Mouse (Mus musculus): Measurements from ENCODE around the gene Stk24. TPM values are rescaled to one million over a fixed set of nuclear protein-coding genes. Genes with fewer than 3 reads are reported as not detected.

Gene Stk24
- total and polyA plus RNA-seq, 3 experiments: 62.5 to 79.3 TPM; not detected in 1

DNA sequence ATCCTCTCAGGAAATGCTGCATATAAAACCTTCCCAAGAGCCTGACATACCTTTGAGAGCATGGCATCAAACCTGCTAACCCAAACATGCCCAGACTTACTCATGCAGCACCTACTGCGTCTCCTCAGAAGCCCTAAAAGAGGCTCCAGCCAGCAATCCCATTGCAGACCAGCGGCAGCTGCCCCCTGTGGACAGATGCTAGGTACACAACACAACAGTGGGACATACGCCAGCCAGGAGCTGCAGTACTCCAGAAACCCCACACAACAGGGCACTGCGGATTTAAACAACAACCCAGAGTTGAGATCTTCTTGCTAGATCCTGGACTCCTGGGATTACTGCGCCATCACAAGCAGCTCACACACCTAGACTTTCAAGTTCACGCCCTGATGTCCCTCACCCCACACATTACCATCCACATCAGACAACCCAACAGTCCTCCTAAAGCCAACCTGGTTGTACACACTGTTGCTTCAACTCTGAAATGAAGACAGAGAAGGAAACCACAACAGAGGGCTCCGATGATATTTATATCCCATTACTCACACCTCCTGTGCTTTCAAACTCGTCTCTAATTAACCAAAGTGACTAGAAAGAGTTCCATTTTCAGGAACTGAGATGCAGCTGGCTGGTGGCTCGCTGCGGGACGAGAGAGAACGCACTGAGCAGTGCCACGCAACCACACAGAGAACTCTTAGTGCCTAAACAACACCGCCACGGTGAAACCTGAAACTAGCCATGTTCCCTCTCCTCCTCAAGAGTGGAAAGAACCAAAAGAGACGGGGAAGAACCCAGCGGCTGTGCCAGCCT is 55.1 kb downstream of the Stk24 start:
- Histone ChIP-seq H3K79me2 (ENCODE audit: control insufficient read depth, insufficient read depth, low read length, poor library complexity) (peaks cover 75% of the 10 kb centered on the region), H3K27ac (ENCODE audit: control insufficient read depth, low read depth, low read length) (no peak overlapping the region), H3K9me3 (replicated peaks; ENCODE audit: insufficient read depth, low read length) (no peaks in the 10 kb centered on the region), H3K4me3 (ENCODE audit: control insufficient read depth in 1 of 2, insufficient read depth in 1 of 2, low read depth in 2 of 2, low read length in 2 of 2) (no peak overlapping the region), H3K36me3 (ENCODE audit: control insufficient read depth in 1 of 2, insufficient read depth in 2 of 2, low read length in 2 of 2) (peaks cover 4 to 9% of the 10 kb centered on the region in 2 experiments; a peak in 3 of 4 replicates), H3K4me1 (ENCODE audit: control insufficient read depth in 1 of 2, insufficient read depth in 2 of 2, low read length in 2 of 2) (peaks cover 0 to 13% of the 10 kb centered on the region in 2 experiments; a peak in 2 of 4 replicates), H3K9ac (ENCODE audit: control insufficient read depth, low read depth, low read length, poor library complexity, severe bottlenecking) (no peak overlapping the region), H3K27me3 (ENCODE audit: control insufficient read depth in 1 of 2, insufficient read depth in 2 of 2, low read length in 2 of 2) (no peaks in the 10 kb centered on the region)
- TF ChIP-seq EP300 (IDR thresholded peaks at IDR 0.05; ENCODE audit: low read depth in 1 of 2, low read length in 2 of 2) (no peak), RCOR1 (IDR thresholded peaks at IDR 0.05; ENCODE audit: low read depth, low read length) (no peak), ZNF384 (IDR thresholded peaks at IDR 0.05; ENCODE audit: low read depth, low read length) (no peak), MYC (IDR thresholded peaks at IDR 0.05; ENCODE audit: low read depth, low read length) (no peak), POLR2A (IDR thresholded peaks at IDR 0.05; ENCODE audit: control insufficient read depth in 1 of 2, insufficient read depth in 1 of 2, low read depth in 1 of 2, low read length in 2 of 2, poor library complexity in 1 of 2) (no peak), POLR2AphosphoS5 (IDR thresholded peaks at IDR 0.05; ENCODE audit: borderline replicate concordance, low read depth, low read length) (no peak), SIN3A (IDR thresholded peaks at IDR 0.05; ENCODE audit: low read length) (no peak)
- no peak for DNase-seq (ENCODE audit: low read depth, low spot score)

DNA sequence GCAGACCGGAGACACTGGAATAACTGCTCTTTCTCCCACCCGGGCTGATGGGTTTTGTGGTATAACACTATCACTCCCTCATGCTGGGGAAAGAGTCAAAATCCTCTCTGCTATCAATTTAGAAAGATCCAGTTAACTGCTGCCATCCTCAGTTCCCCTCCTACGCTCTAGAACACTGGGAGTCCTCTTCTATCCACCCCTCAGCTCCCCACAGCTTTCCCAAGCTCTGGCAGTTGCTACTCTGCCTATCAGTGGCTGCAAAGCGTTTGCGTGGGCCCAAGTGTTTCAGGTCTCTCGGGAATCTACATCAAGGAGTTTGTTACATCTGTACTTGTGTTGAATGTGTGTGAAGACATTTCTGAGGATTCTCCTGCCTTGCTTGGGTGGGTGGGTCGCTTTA is 57.2 kb downstream of the Stk24 start:
- no peak overlapping the region for H3K27ac ChIP-seq (ENCODE audit: control insufficient read depth, low read depth, low read length)
- TF ChIP-seq MEF2A (IDR thresholded peaks at IDR 0.05; ENCODE audit: extremely low read depth, insufficient replicate concordance, low read depth, low read length, poor library complexity, severe bottlenecking): no peak
- TF ChIP-seq CHD2 (IDR thresholded peaks at IDR 0.05; ENCODE audit: low read length): no peak
- TF ChIP-seq TCF12 (IDR thresholded peaks at IDR 0.05; ENCODE audit: low read depth, low read length): no peak
- TF ChIP-seq MXI1 (IDR thresholded peaks at IDR 0.05; ENCODE audit: low read depth, low read length): no peak
- TF ChIP-seq TBP (IDR thresholded peaks at IDR 0.05; ENCODE audit: low read depth, low read length): no peak
- no peak for TF ChIP-seq JUND (IDR thresholded peaks at IDR 0.05; ENCODE audit: low read depth, low read length)
- no peak for TF ChIP-seq CTCF (IDR thresholded peaks at IDR 0.05 in 2 of 3, conservative IDR thresholded peaks at IDR 0.05 in 1 of 3; ENCODE audit: control insufficient read depth in 1 of 3, insufficient read depth in 1 of 3, low read depth in 2 of 3, low read length in 3 of 3, poor library complexity in 1 of 3, severe bottlenecking in 1 of 3)
- no peak for TF ChIP-seq NRF1 (IDR thresholded peaks at IDR 0.05; ENCODE audit: insufficient read depth, low read depth, low read length, poor library complexity, severe bottlenecking)
- TF ChIP-seq ZNF384 (IDR thresholded peaks at IDR 0.05; ENCODE audit: low read depth, low read length): no peak
- TF ChIP-seq SMC3 (IDR thresholded peaks at IDR 0.05; ENCODE audit: low read depth, low read length): no peak
- no peak for TF ChIP-seq SIN3A (IDR thresholded peaks at IDR 0.05; ENCODE audit: low read length)
- TF ChIP-seq MAFK (IDR thresholded peaks at IDR 0.05; ENCODE audit: borderline replicate concordance, low read depth, low read length): no peak
- no peak for TF ChIP-seq CHD1 (IDR thresholded peaks at IDR 0.05; ENCODE audit: low read depth, low read length)
- peaks cover 3 to 21% of the 10 kb centered on the region in 2 experiments for H3K4me1 ChIP-seq (ENCODE audit: control insufficient read depth in 1 of 2, insufficient read depth in 2 of 2, low read length in 2 of 2)
- no peaks in the 10 kb centered on the region for H3K9me3 ChIP-seq (replicated peaks; ENCODE audit: insufficient read depth, low read length)
- peaks cover 1 to 22% of the 10 kb centered on the region in 2 experiments; a peak in 3 of 4 replicates for H3K36me3 ChIP-seq (ENCODE audit: control insufficient read depth in 1 of 2, insufficient read depth in 2 of 2, low read length in 2 of 2)
- H3K27me3 ChIP-seq (ENCODE audit: control insufficient read depth in 1 of 2, insufficient read depth in 2 of 2, low read length in 2 of 2): no peaks in the 10 kb centered on the region
- H3K4me3 ChIP-seq (ENCODE audit: control insufficient read depth in 1 of 2, insufficient read depth in 1 of 2, low read depth in 2 of 2, low read length in 2 of 2): no peak overlapping the region
- DNase-seq (ENCODE audit: low read depth, low spot score): no peak
- H3K79me2 ChIP-seq (ENCODE audit: control insufficient read depth, insufficient read depth, low read length, poor library complexity): peaks cover 67% of the 10 kb centered on the region
- no peak overlapping the region for H3K9ac ChIP-seq (ENCODE audit: control insufficient read depth, low read depth, low read length, poor library complexity, severe bottlenecking)
